In the genomic region with DNA sequence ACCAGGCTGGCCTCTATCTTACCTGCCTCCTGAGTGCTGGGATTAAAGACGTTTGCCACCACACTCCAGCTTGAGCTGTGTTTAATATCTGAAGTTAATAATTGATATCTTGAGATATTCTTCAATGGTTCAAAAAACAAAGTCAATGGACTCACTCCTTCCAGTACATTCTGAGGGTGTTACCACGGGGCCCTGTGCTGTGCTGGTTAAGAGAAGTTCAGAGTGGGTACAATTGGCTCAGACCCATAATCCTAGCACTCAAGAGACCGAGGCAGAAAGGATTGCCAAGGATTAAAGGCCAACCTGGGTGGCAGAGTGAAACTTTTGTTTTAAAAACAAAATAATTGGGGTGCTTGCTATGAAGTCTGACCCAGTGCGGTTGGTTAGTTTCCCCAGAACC, we compare ENCODE assay signal across 18 mouse cellular contexts. TPM values are rescaled to one million over a fixed set of nuclear protein-coding genes. Genes with fewer than 3 reads are reported as not detected.
DNase-seq lines count a peak whose midpoint lies in the region; ATAC-seq lines count a peak whose summit lies in the region.
"Had no signal": no experiment of that assay in that cellular context is flagged by ENCODE, and none has a peak within 500 bp of the region (broad histone marks: within the 10 kb centered on the region; RNA-seq: fewer than 3 reads in every experiment).

No protein-coding gene starts in this region.

- H3K27ac ChIP-seq in kidney, embryonic 16.5 days (ENCODE audit: low read length), result no peak overlapping the region
- H3K27ac ChIP-seq in forebrain, embryonic 11.5 days (ENCODE audit: low read depth, low read length), result no peak overlapping the region
- H3K27ac ChIP-seq: embryonic facial prominence, embryonic 10.5 days; embryonic facial prominence, embryonic 13.5 days; forebrain, embryonic 13.5 days; heart, embryonic 15.5 days had no signal

- no peak overlapping the region for H3K4me2 ChIP-seq in kidney, embryonic 16.5 days (replicated peaks; ENCODE audit: low read depth, low read length)
- H3K4me2 ChIP-seq in forebrain, embryonic 11.5 days (ENCODE audit: low read depth, low read length, severe bottlenecking), result no peak overlapping the region

- H3K9ac ChIP-seq in kidney, embryonic 16.5 days (replicated peaks; ENCODE audit: low read length), result no peak overlapping the region
- H3K9ac ChIP-seq in forebrain, embryonic 11.5 days (ENCODE audit: low read length), result no peak overlapping the region
- H3K9ac ChIP-seq: forebrain, embryonic 13.5 days; heart, embryonic 12.5 days; heart, embryonic 15.5 days; hindbrain, embryonic 13.5 days had no signal

- ATAC-seq in kidney, embryonic 16.5 days (ENCODE audit: low FRiP score, low TSS enrichment), result no peak
- no peak for ATAC-seq in forebrain, embryonic 11.5 days (replicated peaks; ENCODE audit: low FRiP score)

- 77% methylated on average over 4 of the region's 4 CpGs for whole genome bisulfite sequencing in kidney, embryonic 16.5 days
- WGBS in forebrain, embryonic 11.5 days, result 80% methylated on average over 4 of the region's 4 CpGs

- no peak overlapping the region for H3K4me3 ChIP-seq in kidney, embryonic 16.5 days (ENCODE audit: low read length)
- no peak overlapping the region for H3K4me3 ChIP-seq in forebrain, embryonic 11.5 days (ENCODE audit: low read depth, low read length)
- H3K4me3 ChIP-seq: erythroblast, embryonic 14.5 days; heart, embryonic 12.5 days had no signal

- 0 out of 2 replicates have a peak, but pooled peaks cover 2% of the 10 kb centered on the region for H3K4me1 ChIP-seq in kidney, embryonic 16.5 days (ENCODE audit: insufficient read depth, low read length)
- no peaks in the 10 kb centered on the region for H3K4me1 ChIP-seq in forebrain, embryonic 11.5 days (replicated peaks; ENCODE audit: control insufficient read depth, insufficient read depth, low read length)
- H3K4me1 ChIP-seq: embryonic facial prominence, embryonic 10.5 days; embryonic facial prominence, embryonic 13.5 days; heart, embryonic 15.5 days had no signal

- H3K9me3 ChIP-seq in kidney, embryonic 16.5 days (ENCODE audit: low read length), result no peaks in the 10 kb centered on the region
- no peaks in the 10 kb centered on the region for H3K9me3 ChIP-seq in forebrain, embryonic 11.5 days (ENCODE audit: control insufficient read depth, low read length)
- H3K9me3 ChIP-seq: embryonic facial prominence, embryonic 10.5 days; embryonic facial prominence, embryonic 13.5 days; forebrain, embryonic 13.5 days; heart, embryonic 12.5 days; heart, embryonic 15.5 days; hindbrain, embryonic 10.5 days; hindbrain, embryonic 13.5 days had no signal

- no peaks in the 10 kb centered on the region for H3K27me3 ChIP-seq in kidney, embryonic 16.5 days (ENCODE audit: insufficient read depth, low read length)
- H3K27me3 ChIP-seq in forebrain, embryonic 11.5 days (ENCODE audit: control insufficient read depth, insufficient read depth, low read length), result no peaks in the 10 kb centered on the region
- H3K27me3 ChIP-seq: embryonic facial prominence, embryonic 13.5 days; forebrain, embryonic 13.5 days; heart, embryonic 12.5 days; heart, embryonic 15.5 days; hindbrain, embryonic 13.5 days had no signal

- DNase-seq in kidney, adult 18-20 months, result peak; percentile 26
- DNase-seq in kidney, postnatal 4 days, result no peak
- peak; percentile 90 for DNase-seq in kidney, adult 9 months
- peak; percentile 41 to 69 for DNase-seq in kidney, postnatal 25 days
- DNase-seq in adrenal gland, postnatal 4 days (ENCODE audit: low spot score in 2 of 2), result no peak
- DNase-seq in forebrain, embryonic 11.5 days (ENCODE audit: low spot score), result no peak
- DNase-seq: adrenal gland, postnatal 14 days; embryo, embryonic 11 days; gastrocnemius, postnatal 10 days had no signal

- no peaks in the 10 kb centered on the region for H3K36me3 ChIP-seq in kidney, embryonic 16.5 days (ENCODE audit: insufficient read depth, low read length)
- H3K36me3 ChIP-seq in forebrain, embryonic 11.5 days (ENCODE audit: control insufficient read depth, insufficient read depth, low read length), result no peaks in the 10 kb centered on the region
- H3K36me3 ChIP-seq: embryonic facial prominence, embryonic 10.5 days; embryonic facial prominence, embryonic 13.5 days; heart, embryonic 12.5 days; heart, embryonic 15.5 days; hindbrain, embryonic 10.5 days; hindbrain, embryonic 13.5 days had no signal

RNA-seq across cellular contexts. Expression of gene Sfpq, which starts 4.8 kb away (rescaled TPM):
- 60.9 and 73.5 TPM in 2 replicates for polyA plus RNA-seq in kidney, embryonic 16.5 days (2015; fragmentation: Nextera tagmentation; extraction: Ambion mirVana)
- 100 to 1,000 TPM; 282 to 365 TPM for total RNA-seq in adrenal gland, postnatal 4 days (2021)
- polyA plus RNA-seq in forebrain, embryonic 11.5 days (2014; fragmentation: Nextera tagmentation; extraction: Ambion mirVana), result 170 and 185 TPM in 2 replicates

RNA-seq across cellular contexts. Expression of gene Zmym1, which starts 44.6 kb away (rescaled TPM):
- 22.5 and 23.9 TPM in 2 replicates for polyA plus RNA-seq in kidney, embryonic 16.5 days (2015; fragmentation: Nextera tagmentation; extraction: Ambion mirVana)
- total RNA-seq in adrenal gland, postnatal 4 days (2021), result 10 to 100 TPM; 13.3 to 13.9 TPM
- polyA plus RNA-seq in forebrain, embryonic 11.5 days (2014; fragmentation: Nextera tagmentation; extraction: Ambion mirVana), result 36.8 and 37.3 TPM in 2 replicates

RNA-seq across cellular contexts. Expression of gene Zmym4, which starts 48.4 kb away (rescaled TPM):
- polyA plus RNA-seq in kidney, embryonic 16.5 days (2015; fragmentation: Nextera tagmentation; extraction: Ambion mirVana), result 14.4 and 22.5 TPM in 2 replicates
- total RNA-seq in adrenal gland, postnatal 4 days (2021), result 10 to 100 TPM; 63.6 to 74.4 TPM
- polyA plus RNA-seq in forebrain, embryonic 11.5 days (2014; fragmentation: Nextera tagmentation; extraction: Ambion mirVana), result 31.9 and 40.5 TPM in 2 replicates

Comparison
In these comparisons a context has a peak if more than half of its experiments do, and no peak if none do; other contexts are left out.
1. DNase-seq: peak in kidney, adult 18-20 months (single experiment), kidney, adult 9 months (single experiment) and kidney, postnatal 25 days (2 of 2); none in kidney, postnatal 4 days (0 of 2), adrenal gland, postnatal 4 days (0 of 2) and forebrain, embryonic 11.5 days (single experiment).